ENCODE assay signal across 28 mouse cellular contexts in genomic region chr16:58398604-58399003, GRCm38 (mm10).
"Had no signal": no experiment of that assay in that cellular context is flagged by ENCODE, and none has a peak within 500 bp of the region (broad histone marks: within the 10 kb centered on the region; RNA-seq: fewer than 3 reads in every experiment).

No protein-coding gene starts in this region.

- H3K4me3 ChIP-seq: gastrocnemius, adult 2 months; heart, embryonic 10.5 days; heart, embryonic 13.5 days; heart, embryonic 15.5 days; hindbrain, embryonic 10.5 days; hindbrain, embryonic 12.5 days; intestine, embryonic 15.5 days; layer of hippocampus, adult 2 months; left cerebral cortex, adult 2 months; limb, embryonic 10.5 days; limb, embryonic 12.5 days; liver, embryonic 13.5 days; liver, embryonic 15.5 days had no signal

- H3K9me3 ChIP-seq: heart, embryonic 10.5 days; heart, embryonic 13.5 days; heart, embryonic 15.5 days; hindbrain, embryonic 10.5 days; hindbrain, embryonic 12.5 days; intestine, embryonic 15.5 days; limb, embryonic 10.5 days; limb, embryonic 12.5 days; liver, embryonic 13.5 days; liver, embryonic 15.5 days had no signal

- ATAC-seq: hindbrain, embryonic 16.5 days; inflammation-experienced regulatory T-cells, adult 6 months; intestine, embryonic 15.5 days; intestine, postnatal 0 days had no signal

- H3K27me3 ChIP-seq: heart, embryonic 13.5 days; heart, embryonic 15.5 days; hindbrain, embryonic 12.5 days; intestine, embryonic 15.5 days; limb, embryonic 12.5 days; liver, embryonic 13.5 days; liver, embryonic 15.5 days had no signal

- H3K27ac ChIP-seq: gastrocnemius, adult 2 months; heart, embryonic 10.5 days; heart, embryonic 13.5 days; heart, embryonic 15.5 days; hindbrain, embryonic 10.5 days; hindbrain, embryonic 12.5 days; hindbrain, embryonic 14.5 days; intestine, embryonic 15.5 days; layer of hippocampus, adult 2 months; left cerebral cortex, adult 2 months; limb, embryonic 10.5 days; limb, embryonic 12.5 days; liver, embryonic 13.5 days; liver, embryonic 15.5 days had no signal

- H3K36me3 ChIP-seq: heart, embryonic 10.5 days; heart, embryonic 13.5 days; heart, embryonic 15.5 days; hindbrain, embryonic 10.5 days; hindbrain, embryonic 12.5 days; intestine, embryonic 15.5 days; limb, embryonic 10.5 days; limb, embryonic 12.5 days; liver, embryonic 13.5 days; liver, embryonic 15.5 days had no signal

- DNase-seq: gastrocnemius, adult 2 months; gastrocnemius, postnatal 10 days; gastrocnemius, postnatal 25 days; heart, postnatal 14 days; heart, postnatal 4 days; kidney, adult 18-20 months; kidney, adult 8-10 months; kidney, postnatal 10 days; kidney, postnatal 25 days; kidney, postnatal 4 days; liver; liver, embryonic 13.5 days had no signal

- H3K4me1 ChIP-seq: heart, embryonic 10.5 days; hindbrain, embryonic 10.5 days; hindbrain, embryonic 12.5 days; intestine, embryonic 15.5 days; limb, embryonic 10.5 days; limb, embryonic 12.5 days; liver, embryonic 13.5 days; liver, embryonic 15.5 days had no signal

- H3K4me2 ChIP-seq: heart, embryonic 13.5 days; heart, embryonic 15.5 days; hindbrain, embryonic 12.5 days; hindbrain, embryonic 14.5 days; intestine, embryonic 15.5 days; limb, embryonic 12.5 days; liver, embryonic 11.5 days; liver, embryonic 13.5 days; liver, embryonic 15.5 days had no signal

- H3K9ac ChIP-seq: heart, embryonic 13.5 days; heart, embryonic 15.5 days; hindbrain, embryonic 12.5 days; hindbrain, embryonic 14.5 days; intestine, embryonic 15.5 days; limb, embryonic 12.5 days; liver, embryonic 13.5 days; liver, embryonic 15.5 days had no signal
